Mouse (Mus musculus): ENCODE results near the gene Ccdc171. TPM values are rescaled to one million over a fixed set of nuclear protein-coding genes. Genes with fewer than 3 reads are reported as not detected.

Ccdc171 gene
- polyA plus RNA-seq, 1 experiment from 2014 or later: 4.7 TPM

DNA sequence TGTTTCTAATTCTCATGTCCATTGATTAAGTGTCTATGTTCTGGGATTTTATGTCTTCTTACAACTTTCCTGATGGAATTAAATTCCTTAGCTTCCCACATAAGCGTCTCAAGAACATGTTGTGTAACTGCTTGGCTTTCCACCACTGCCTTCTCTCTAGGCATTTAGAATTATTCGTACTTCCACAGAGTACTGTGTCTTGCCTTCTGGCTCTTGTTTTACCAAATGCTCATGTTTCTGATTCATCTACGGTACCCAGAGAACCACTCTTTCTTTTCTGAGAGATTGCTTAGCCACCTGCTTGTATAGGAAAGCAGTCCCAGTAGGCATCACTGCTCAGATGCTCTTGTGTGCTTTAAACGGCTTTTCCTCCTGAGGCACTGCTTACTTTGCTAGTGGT lies 151.1 kb downstream of the Ccdc171 start:
- no peaks in the 10 kb centered on the region for H3K4me1 ChIP-seq (ENCODE audit: control insufficient read depth, insufficient read depth, low read length)
- ATAC-seq (ENCODE audit: low FRiP score, low TSS enrichment) (no peak), DNase-seq (no peak)
- no peak overlapping the region for H3K27ac ChIP-seq (replicated peaks; ENCODE audit: low read depth, low read length)
- no peak overlapping the region for H3K4me2 ChIP-seq (ENCODE audit: low read length)
- no peaks in the 10 kb centered on the region for H3K9me3 ChIP-seq (ENCODE audit: control insufficient read depth, low read length)
- no peaks in the 10 kb centered on the region for H3K36me3 ChIP-seq (ENCODE audit: control insufficient read depth, insufficient read depth, low read length)
- no peak overlapping the region for H3K9ac ChIP-seq (replicated peaks; ENCODE audit: low read length)
- H3K27me3 ChIP-seq (ENCODE audit: control insufficient read depth, insufficient read depth, low read length): no peaks in the 10 kb centered on the region
- H3K4me3 ChIP-seq (replicated peaks; ENCODE audit: low read depth, low read length): no peak overlapping the region
- WGBS: 93% methylated on average over 4 of the region's 4 CpGs

GRCm38 (mm10) chr4:83681081-83681480 lies 155.7 kb downstream of the Ccdc171 start:
- Histone ChIP-seq H3K27me3 (ENCODE audit: control insufficient read depth, insufficient read depth, low read length) (no peaks in the 10 kb centered on the region), H3K9ac (replicated peaks; ENCODE audit: low read length) (no peak overlapping the region), H3K27ac (replicated peaks; ENCODE audit: low read depth, low read length) (no peak overlapping the region), H3K4me3 (replicated peaks; ENCODE audit: low read depth, low read length) (no peak overlapping the region), H3K9me3 (ENCODE audit: control insufficient read depth, low read length) (no peaks in the 10 kb centered on the region), H3K4me2 (ENCODE audit: low read length) (no peak overlapping the region), H3K36me3 (ENCODE audit: control insufficient read depth, insufficient read depth, low read length) (no peaks in the 10 kb centered on the region), H3K4me1 (ENCODE audit: control insufficient read depth, insufficient read depth, low read length) (no peaks in the 10 kb centered on the region)
- ATAC-seq (ENCODE audit: low FRiP score, low TSS enrichment) (no peak), DNase-seq (no peak)
- WGBS: 96% methylated on average over 14 of the region's 14 CpGs

DNA sequence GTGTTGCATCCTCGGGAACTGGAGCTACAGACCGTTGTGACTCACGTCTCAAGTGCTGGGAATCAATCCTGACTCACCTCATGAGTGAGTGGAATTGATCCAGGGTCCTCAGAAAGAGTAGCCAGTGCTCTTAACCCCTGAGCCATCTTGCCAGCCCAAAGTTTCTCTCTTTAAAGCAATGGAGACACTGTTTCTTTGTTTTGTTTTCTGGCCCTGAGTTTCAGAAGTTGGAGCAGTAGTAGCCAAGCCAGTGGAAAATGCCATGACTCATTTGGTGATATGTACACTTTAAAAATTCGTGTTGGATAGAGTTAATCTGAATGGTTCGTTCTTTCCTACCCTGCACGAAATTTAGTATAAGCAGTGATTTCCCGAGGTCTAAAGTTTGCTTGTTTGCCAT lies 157.5 kb downstream of the Ccdc171 start:
- no peak for ATAC-seq (ENCODE audit: low FRiP score, low TSS enrichment)
- H3K4me2 ChIP-seq (ENCODE audit: low read length): no peak overlapping the region
- no peaks in the 10 kb centered on the region for H3K9me3 ChIP-seq (ENCODE audit: control insufficient read depth, low read length)
- H3K27me3 ChIP-seq (ENCODE audit: control insufficient read depth, insufficient read depth, low read length): no peaks in the 10 kb centered on the region
- DNase-seq: no peak
- H3K27ac ChIP-seq (replicated peaks; ENCODE audit: low read depth, low read length): no peak overlapping the region
- H3K4me3 ChIP-seq (replicated peaks; ENCODE audit: low read depth, low read length): no peak overlapping the region
- 90% methylated on average over 7 of the region's 7 CpGs for WGBS
- H3K4me1 ChIP-seq (ENCODE audit: control insufficient read depth, insufficient read depth, low read length): no peaks in the 10 kb centered on the region
- H3K36me3 ChIP-seq (ENCODE audit: control insufficient read depth, insufficient read depth, low read length): no peaks in the 10 kb centered on the region
- no peak overlapping the region for H3K9ac ChIP-seq (replicated peaks; ENCODE audit: low read length)

DNA sequence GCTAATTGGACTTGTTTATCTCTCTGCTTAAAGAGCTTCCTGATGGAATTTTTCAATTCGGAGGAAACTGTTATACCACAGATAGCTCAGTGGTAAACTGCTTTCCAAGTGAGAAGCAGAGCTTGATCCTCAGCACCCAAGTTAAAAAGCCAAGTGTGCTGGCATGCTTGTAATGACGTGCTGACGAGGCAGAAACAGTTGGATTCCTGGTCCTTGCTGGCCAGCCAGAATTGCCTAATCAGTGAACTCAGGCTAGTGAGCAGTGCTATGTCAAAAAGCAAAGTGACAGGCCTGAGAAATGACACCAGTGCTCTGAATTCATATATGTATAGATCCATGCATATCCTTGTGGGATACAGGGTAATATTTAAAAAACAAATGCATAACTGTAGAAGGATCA lies 174.8 kb downstream of the Ccdc171 start:
- Histone ChIP-seq H3K4me1 (ENCODE audit: control insufficient read depth, insufficient read depth, low read length) (no peaks in the 10 kb centered on the region), H3K27me3 (ENCODE audit: control insufficient read depth, insufficient read depth, low read length) (no peaks in the 10 kb centered on the region), H3K9ac (replicated peaks; ENCODE audit: low read length) (no peak overlapping the region), H3K36me3 (ENCODE audit: control insufficient read depth, insufficient read depth, low read length) (no peaks in the 10 kb centered on the region), H3K4me2 (ENCODE audit: low read length) (no peak overlapping the region), H3K4me3 (replicated peaks; ENCODE audit: low read depth, low read length) (no peak overlapping the region), H3K27ac (replicated peaks; ENCODE audit: low read depth, low read length) (no peak overlapping the region), H3K9me3 (ENCODE audit: control insufficient read depth, low read length) (no peaks in the 10 kb centered on the region)
- 85% methylated on average over 3 of the region's 3 CpGs for WGBS
- ATAC-seq (ENCODE audit: low FRiP score, low TSS enrichment) (no peak), DNase-seq (no peak)

DNA sequence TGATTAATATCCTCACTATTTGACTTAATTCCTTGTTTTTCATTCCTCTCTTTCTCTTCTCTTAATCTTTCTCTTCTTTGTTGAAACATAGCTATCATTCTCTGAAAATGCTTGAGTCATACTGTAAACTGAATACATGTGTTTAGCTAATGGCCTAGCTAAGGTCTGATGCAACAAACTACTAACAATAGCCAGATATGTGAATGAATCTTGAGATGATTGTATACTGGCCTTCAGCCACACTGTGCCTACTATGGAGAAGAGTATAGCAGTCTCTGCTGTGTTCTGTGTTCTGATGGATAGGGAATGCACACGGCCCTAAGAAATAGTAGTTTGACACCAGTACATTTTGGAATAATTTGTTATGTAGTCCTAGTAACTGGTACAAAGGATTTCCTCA lies 191.7 kb downstream of the Ccdc171 start:
- no peak overlapping the region for H3K4me2 ChIP-seq (ENCODE audit: low read length)
- H3K36me3 ChIP-seq (ENCODE audit: control insufficient read depth, insufficient read depth, low read length): no peaks in the 10 kb centered on the region
- H3K27me3 ChIP-seq (ENCODE audit: control insufficient read depth, insufficient read depth, low read length): no peaks in the 10 kb centered on the region
- no peak overlapping the region for H3K4me3 ChIP-seq (replicated peaks; ENCODE audit: low read depth, low read length)
- H3K27ac ChIP-seq (replicated peaks; ENCODE audit: low read depth, low read length): no peak overlapping the region
- no peaks in the 10 kb centered on the region for H3K4me1 ChIP-seq (ENCODE audit: control insufficient read depth, insufficient read depth, low read length)
- ATAC-seq (ENCODE audit: low FRiP score, low TSS enrichment): no peak
- H3K9me3 ChIP-seq (ENCODE audit: control insufficient read depth, low read length): no peaks in the 10 kb centered on the region
- no peak overlapping the region for H3K9ac ChIP-seq (replicated peaks; ENCODE audit: low read length)
- no peak for DNase-seq
- 95% methylated on average over 1 of the region's 1 CpGs for WGBS

GRCm38 (mm10) chr4:83719816-83720215 lies 194.5 kb downstream of the Ccdc171 start:
- H3K4me2 ChIP-seq (ENCODE audit: low read length): no peak overlapping the region
- no peak overlapping the region for H3K9ac ChIP-seq (replicated peaks; ENCODE audit: low read length)
- no peaks in the 10 kb centered on the region for H3K9me3 ChIP-seq (ENCODE audit: control insufficient read depth, low read length)
- no peak overlapping the region for H3K4me3 ChIP-seq (replicated peaks; ENCODE audit: low read depth, low read length)
- no peaks in the 10 kb centered on the region for H3K27me3 ChIP-seq (ENCODE audit: control insufficient read depth, insufficient read depth, low read length)
- H3K27ac ChIP-seq (replicated peaks; ENCODE audit: low read depth, low read length): no peak overlapping the region
- H3K4me1 ChIP-seq (ENCODE audit: control insufficient read depth, insufficient read depth, low read length): no peaks in the 10 kb centered on the region
- DNase-seq: no peak
- 46% methylated on average over 11 of the region's 11 CpGs for WGBS
- no peak for ATAC-seq (ENCODE audit: low FRiP score, low TSS enrichment)
- no peaks in the 10 kb centered on the region for H3K36me3 ChIP-seq (ENCODE audit: control insufficient read depth, insufficient read depth, low read length)

- Histone ChIP-seq H3K36me3 (ENCODE audit: control insufficient read depth, insufficient read depth, low read length) (no peaks in the 10 kb centered on the region), H3K4me1 (ENCODE audit: control insufficient read depth, insufficient read depth, low read length) (no peaks in the 10 kb centered on the region), H3K9me3 (ENCODE audit: control insufficient read depth, low read length) (no peaks in the 10 kb centered on the region), H3K4me2 (ENCODE audit: low read length) (no peak overlapping the region), H3K4me3 (replicated peaks; ENCODE audit: low read depth, low read length) (no peak overlapping the region), H3K9ac (replicated peaks; ENCODE audit: low read length) (no peak overlapping the region), H3K27ac (replicated peaks; ENCODE audit: low read depth, low read length) (no peak overlapping the region), H3K27me3 (ENCODE audit: control insufficient read depth, insufficient read depth, low read length) (no peaks in the 10 kb centered on the region)
- WGBS: 7% methylated on average over 2 of the region's 2 CpGs
- peak; percentile 57 for DNase-seq
- no peak for ATAC-seq (ENCODE audit: low FRiP score, low TSS enrichment)
Observed at GRCm38 (mm10) chr4:83725136-83725535, 199.8 kb downstream of the Ccdc171 start.

DNA sequence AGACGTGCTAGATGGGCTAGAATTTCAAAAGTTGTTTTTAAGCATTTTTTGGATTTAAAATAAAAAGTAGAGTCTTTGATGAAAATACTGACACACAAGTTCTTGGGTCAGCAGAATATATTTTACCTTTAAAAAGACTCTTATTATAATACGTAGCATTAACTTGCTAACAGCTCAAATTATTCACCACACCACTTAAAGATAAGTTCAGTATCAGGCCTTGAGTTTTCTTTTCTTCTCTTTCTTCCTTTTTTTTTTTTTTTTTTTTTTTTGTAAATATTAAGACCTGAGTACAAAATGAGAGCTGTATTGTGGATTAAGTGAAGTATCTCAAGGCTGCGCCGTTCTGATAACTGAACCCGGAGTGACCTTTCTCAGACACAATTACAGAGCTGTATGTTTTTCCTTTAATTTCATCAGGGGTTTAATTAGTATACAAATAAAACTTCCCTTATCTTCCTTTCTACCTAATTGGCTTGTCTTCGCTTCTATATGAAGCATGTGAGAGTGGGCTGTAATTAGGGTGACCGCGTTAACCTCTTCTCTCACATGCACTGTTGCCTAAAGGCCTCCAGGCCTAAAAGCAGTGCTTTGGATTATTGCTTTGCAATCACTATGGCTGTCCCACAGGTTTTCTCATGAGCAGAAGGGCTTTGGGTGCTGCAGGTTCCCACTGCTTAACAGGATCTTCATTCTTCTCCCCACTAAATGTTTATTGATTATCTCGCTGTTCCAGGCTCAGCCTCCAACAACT lies 214.0 kb downstream of the Ccdc171 start:
- no peak overlapping the region for H3K9ac ChIP-seq (replicated peaks; ENCODE audit: low read length)
- no peak overlapping the region for H3K4me3 ChIP-seq (replicated peaks; ENCODE audit: low read depth, low read length)
- no peak overlapping the region for H3K4me2 ChIP-seq (ENCODE audit: low read length)
- 0 out of 2 replicates have a peak, but pooled peaks cover 6% of the 10 kb centered on the region for H3K4me1 ChIP-seq (ENCODE audit: control insufficient read depth, insufficient read depth, low read length)
- H3K27ac ChIP-seq (replicated peaks; ENCODE audit: low read depth, low read length): no peak overlapping the region
- H3K36me3 ChIP-seq (ENCODE audit: control insufficient read depth, insufficient read depth, low read length): no peaks in the 10 kb centered on the region
- DNase-seq (peak; percentile 30), ATAC-seq (ENCODE audit: low FRiP score, low TSS enrichment) (no peak)
- WGBS: 73% methylated on average over 9 of the region's 9 CpGs
- no peaks in the 10 kb centered on the region for H3K9me3 ChIP-seq (ENCODE audit: control insufficient read depth, low read length)
- no peaks in the 10 kb centered on the region for H3K27me3 ChIP-seq (ENCODE audit: control insufficient read depth, insufficient read depth, low read length)

DNA sequence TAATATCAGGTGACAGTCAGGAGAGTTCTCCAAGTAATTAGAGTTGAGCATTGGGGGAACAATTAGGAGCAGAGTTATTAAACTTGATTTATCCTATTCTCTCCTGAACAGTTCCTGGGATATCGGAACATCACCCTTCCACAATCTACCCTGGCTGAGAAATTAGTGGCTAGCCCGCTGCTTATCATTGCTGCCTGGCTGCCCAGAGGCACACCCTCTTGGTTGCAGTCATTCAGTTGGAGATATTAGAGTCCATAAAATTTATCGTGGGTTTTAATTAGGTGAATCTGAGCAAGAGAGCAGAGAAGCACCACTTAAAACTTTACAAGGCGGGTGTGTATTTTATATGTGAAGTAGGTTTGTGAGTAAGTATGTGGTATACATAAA lies 214.5 kb downstream of the Ccdc171 start:
- Histone ChIP-seq H3K27ac (replicated peaks; ENCODE audit: low read depth, low read length) (no peak overlapping the region), H3K4me2 (ENCODE audit: low read length) (no peak overlapping the region), H3K4me1 (ENCODE audit: control insufficient read depth, insufficient read depth, low read length) (0 out of 2 replicates have a peak, but pooled peaks cover 6% of the 10 kb centered on the region), H3K27me3 (ENCODE audit: control insufficient read depth, insufficient read depth, low read length) (no peaks in the 10 kb centered on the region), H3K9ac (replicated peaks; ENCODE audit: low read length) (no peak overlapping the region), H3K9me3 (ENCODE audit: control insufficient read depth, low read length) (no peaks in the 10 kb centered on the region), H3K36me3 (ENCODE audit: control insufficient read depth, insufficient read depth, low read length) (no peaks in the 10 kb centered on the region), H3K4me3 (replicated peaks; ENCODE audit: low read depth, low read length) (no peak overlapping the region)
- ATAC-seq (ENCODE audit: low FRiP score, low TSS enrichment): no peak
- WGBS: 71% methylated on average over 4 of the region's 4 CpGs
- no peak for DNase-seq
